Mouse (Mus musculus) adipocyte (in vitro differentiated cells): ENCODE results near the gene Sp2.

ENCODE experiments used
- DNase-seq: peaks from one replicate; pipeline ENCODE4 v3.0.0-alpha.2; 2016; ENCODE audit warnings: low spot score

Sp2 gene

DNA sequence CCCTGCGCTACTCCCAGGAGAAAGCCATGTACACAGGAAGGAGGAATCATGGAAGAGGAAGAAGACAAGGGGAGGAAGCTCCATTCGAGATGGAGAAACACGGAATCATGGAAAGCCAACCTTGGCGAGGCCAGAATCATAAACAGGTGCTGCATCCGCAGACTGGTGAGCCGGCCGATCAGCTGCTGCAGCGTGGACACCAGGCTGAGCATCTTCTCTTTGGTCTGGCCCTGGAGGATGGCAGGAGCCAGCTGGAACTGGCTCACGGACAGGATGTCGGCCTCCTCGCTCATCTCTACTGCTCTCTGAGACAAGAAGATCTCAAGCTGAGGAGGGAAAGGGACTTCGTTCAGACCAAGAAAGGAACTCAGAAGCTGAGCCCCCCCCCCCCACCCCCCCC is 74.2 kb downstream of the Sp2 start:
- DNase-seq: no peak

DNA sequence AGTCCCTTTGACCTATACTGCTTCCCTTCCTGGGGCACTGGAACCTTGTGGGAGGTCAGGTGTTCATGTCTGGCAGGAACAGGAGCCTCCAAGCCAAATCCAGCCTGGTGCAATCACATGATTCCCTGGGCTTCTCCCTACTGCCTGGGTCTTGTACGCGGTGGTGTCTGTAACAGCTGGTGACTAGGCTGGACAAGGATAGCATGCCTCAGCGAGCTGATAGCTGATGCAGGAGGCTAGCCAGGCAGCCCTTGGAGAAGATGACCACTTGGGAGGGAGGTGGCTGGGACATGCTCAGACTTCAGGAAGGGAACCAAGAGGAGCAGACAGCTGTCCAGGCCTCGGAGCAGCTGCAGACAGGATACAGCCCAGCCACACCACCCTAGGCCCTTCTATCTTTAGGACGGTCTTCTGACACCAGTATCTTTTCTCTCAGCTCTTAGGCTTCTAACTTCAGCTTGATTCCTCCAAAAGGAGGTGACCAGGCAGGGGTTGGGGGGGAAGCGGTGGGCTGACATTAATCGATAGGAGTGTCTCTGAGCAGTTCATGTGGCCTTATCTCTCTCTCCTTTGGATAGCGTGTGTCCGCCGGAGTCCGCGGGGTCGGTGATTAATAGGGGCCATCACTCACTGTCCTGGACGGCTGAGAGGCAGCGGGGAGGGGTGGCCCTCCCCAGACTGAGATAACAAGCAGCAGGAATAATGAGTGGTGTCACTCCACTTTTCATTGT is 76.2 kb downstream of the Sp2 start:
- DNase-seq: peak; percentile 50
